Mouse (Mus musculus): ENCODE measurements around the gene Pdgfb.
A peak's percentile ranks its signal among the peaks of the same experiment; 100 is the strongest.

Gene Pdgfb

GRCm38 (mm10) chr15:80006156-80006555 lies 8.6 kb downstream of the Pdgfb start:
- DNase-seq: peak; percentile 18

DNA sequence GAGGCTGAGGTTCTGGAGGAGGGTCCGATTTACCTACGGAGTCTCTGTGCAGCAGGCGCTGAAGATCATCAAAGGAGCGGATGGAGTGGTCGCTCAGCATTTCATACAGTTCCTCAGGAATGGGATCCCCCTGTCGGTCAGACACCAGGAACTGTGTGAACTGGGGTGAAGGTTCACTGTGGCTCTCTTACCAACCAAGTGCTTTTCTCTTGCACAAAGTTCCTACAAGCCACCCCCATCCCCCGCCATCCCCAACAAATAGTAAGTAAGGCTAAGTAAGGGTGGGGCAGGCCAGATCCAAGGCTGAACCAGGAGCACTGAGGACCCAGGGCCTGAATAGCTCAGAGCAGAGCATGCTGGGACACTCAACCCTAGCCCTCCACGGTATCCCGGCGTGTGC lies 9.3 kb downstream of the Pdgfb start:
- DNase-seq: no peak

- peak; percentile 38 for DNase-seq
Measured at GRCm38 (mm10) chr15:80004644-80005340, 10.0 kb downstream of the Pdgfb start.

- DNase-seq: no peak
Measured at GRCm38 (mm10) chr15:80003581-80003980, 11.2 kb downstream of the Pdgfb start.

DNA sequence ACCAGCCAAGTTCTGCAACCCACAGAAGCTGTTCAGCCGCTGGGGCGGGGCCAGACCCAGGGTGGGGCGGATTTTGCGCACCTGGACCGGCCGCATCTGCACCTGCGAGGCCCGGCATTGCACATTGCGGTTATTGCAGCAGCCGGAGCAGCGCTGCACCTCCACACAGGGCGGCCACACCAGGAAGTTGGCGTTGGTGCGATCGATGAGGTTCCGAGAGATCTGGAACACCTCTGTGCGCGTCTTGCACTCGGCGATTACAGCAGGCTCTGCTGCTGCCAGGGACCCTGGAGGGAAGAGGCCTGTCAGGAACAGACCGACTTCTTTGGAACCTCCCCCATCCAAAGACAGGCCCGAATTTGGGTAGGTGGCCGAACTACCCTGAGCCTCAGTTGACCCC lies 13.2 kb downstream of the Pdgfb start:
- DNase-seq: no peak

DNA sequence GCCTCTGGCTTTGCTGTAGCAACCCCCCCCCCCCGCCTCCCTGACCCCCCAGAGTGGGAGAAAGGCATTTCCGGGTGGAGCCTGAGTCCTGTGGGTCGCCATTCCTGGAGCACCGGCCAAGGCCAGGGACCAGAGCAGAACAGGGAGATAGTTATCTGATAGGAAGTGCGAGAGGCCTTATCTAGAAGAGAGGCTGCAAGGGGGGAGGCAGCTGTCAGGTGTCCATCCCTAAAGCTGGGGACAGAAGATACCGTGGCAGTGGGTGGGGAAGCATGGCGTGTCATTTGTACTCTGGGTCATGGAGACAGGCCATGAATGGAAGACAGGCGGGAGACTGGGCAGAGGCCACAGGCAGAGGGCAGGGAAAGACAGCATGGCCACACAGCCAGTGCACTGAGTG lies 14.1 kb downstream of the Pdgfb start:
- no peak for DNase-seq

DNA sequence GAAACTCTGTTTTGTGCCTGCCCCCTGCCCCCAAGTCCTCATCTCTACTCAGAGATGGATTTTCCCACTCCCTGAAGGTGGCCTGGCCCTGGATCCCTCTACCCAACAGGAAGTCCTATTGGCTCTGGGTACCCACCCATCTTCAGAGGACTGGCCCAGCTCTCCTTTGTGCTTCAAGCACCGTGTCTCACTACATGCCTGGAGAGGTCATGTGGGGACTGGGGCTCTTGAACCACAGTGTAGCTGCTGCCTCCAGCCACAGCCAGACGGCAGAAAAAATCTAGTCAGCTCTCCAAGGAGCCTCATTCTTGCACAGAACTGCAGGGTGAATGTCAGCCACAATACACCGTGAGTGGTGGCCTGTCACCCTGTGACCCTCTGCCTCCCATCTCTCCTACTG lies 16.8 kb downstream of the Pdgfb start:
- DNase-seq: no peak

DNA sequence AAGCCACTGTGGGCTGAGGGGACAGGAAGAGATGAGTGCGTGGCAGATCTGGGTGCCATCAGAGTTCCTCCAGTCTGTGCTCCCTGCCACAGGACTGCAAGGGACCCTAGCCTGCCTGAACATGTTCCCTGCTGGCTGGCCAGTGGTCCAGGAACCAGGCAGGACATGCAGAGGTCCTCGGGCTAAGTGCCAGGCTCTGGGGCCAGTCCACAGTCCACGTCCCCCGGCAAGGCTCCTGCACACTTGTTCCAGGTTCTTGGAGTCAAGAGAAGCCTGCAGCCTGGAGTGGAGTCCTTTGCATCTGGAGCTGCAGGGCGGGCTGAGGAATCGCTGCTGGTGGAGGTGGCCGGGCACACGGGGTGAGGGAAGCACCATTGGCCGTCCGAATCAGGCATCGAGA lies 18.0 kb downstream of the Pdgfb start:
- no peak for DNase-seq

GRCm38 (mm10) chr15:79995552-79995951 lies 19.2 kb downstream of the Pdgfb start:
- DNase-seq: no peak

GRCm38 (mm10) chr15:79994566-79994965 lies 20.2 kb downstream of the Pdgfb start:
- DNase-seq: no peak

DNA sequence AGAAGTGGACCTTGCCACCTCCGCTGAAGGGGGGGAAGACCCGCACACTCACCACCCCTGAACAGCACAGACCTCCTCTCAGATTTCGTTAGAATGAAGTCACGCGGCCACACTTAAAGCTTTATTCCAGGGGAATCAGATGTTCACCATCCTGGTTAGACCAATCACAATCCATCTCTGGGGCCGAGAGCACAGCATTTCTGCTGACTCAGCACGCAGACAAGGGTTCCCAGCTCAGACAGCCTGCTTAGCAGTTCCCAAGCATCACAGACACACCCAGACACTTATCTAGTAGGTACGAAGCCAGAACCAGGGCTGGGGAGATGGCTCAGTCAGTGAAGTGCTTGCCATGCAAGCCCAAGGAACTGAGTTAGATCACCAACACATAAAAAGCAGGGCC lies 28.6 kb downstream of the Pdgfb start:
- DNase-seq: no peak

DNA sequence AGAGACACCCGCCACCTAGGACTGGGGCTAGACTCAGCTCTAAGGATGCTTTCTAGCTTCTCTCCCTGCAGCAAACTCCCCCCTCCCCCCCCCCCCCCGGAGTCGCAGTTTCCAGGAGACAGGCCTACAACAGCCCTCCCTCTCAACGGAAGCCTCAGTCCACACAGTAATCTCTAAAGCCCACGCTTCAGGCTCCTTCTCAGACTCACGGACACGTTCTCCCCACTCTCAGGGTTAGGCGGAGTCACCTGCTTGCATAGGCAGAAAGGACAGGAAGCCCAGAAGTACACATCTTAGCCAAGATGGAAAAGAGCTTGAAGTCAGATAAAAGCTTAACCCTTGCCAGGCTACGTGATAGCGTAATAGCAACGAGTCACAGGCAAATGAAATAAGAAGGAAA lies 29.3 kb downstream of the Pdgfb start:
- no peak for DNase-seq

- no peak for DNase-seq
Measured at GRCm38 (mm10) chr15:79984152-79984551, 30.6 kb downstream of the Pdgfb start.

- no peak for DNase-seq
Measured at GRCm38 (mm10) chr15:79980716-79981115, 34.1 kb downstream of the Pdgfb start.

DNA sequence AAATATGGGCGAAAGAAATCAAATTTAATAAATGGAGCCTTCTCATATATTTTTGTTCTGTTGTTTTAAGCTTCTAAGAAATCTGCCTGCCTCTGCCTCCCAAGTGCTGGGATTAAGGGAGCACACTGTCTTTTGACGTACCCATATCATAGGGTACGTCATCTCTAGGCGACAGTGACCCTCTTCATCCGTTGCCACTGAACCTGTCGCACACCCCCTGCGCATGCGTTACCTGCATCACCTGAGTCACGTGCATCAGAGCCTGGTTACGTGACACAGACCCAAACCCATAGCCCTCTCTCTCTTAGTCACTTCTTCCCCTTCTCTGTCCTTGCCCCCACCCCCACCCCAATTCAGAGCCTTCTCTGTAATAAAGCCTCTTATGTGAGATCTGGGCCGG lies 42.6 kb downstream of the Pdgfb start:
- no peak for DNase-seq

GRCm38 (mm10) chr15:79970940-79971339 lies 43.8 kb downstream of the Pdgfb start, which contains the start of gene Cbx7:
TSS of gene Cbx7 (minus strand) at chr15:79971119.
- DNase-seq: no peak

DNA sequence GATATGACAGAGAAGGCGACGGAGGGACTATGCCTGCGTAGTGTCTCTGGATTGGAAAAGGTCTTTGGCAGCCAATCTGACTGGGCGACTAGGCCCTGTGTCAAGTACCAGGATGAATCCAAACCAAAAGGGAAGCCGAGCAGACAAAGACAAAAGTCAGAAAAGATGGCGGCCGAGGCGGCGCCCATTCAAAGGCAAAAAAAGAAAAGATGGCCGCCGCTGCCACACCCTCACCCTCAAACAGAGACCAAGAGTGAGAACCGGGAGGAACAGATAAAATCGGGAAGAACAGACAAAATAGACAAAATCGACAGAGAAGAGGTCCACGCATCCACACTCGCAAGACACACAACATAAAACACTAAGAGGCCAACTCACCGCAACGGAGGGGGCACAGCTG lies 44.3 kb downstream of the Pdgfb start:
- DNase-seq: no peak

GRCm38 (mm10) chr15:79967346-79967745 lies 47.4 kb downstream of the Pdgfb start:
- DNase-seq: no peak

GRCm38 (mm10) chr15:79964376-79964775 lies 50.4 kb downstream of the Pdgfb start:
- DNase-seq: no peak

DNA sequence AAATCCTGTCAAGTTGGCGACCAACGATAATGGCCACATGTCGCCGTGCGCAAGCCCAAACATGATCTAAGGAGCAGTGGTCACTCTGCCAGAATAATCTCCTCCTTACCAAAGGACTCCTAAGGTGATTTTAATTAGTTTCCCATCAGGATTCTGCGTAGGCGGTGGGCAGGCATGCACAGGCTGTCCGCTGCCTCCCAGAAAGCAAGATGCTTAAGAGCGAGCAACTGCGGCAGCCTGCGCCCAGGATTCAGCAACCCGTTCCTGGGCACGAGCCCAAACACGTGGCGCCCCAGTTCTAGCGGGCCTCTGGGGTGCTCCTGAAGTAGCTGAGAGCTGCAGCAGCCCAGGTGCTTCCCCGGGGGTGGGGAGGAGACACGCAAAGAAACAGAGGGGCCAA lies 52.1 kb downstream of the Pdgfb start:
- DNase-seq: no peak

DNA sequence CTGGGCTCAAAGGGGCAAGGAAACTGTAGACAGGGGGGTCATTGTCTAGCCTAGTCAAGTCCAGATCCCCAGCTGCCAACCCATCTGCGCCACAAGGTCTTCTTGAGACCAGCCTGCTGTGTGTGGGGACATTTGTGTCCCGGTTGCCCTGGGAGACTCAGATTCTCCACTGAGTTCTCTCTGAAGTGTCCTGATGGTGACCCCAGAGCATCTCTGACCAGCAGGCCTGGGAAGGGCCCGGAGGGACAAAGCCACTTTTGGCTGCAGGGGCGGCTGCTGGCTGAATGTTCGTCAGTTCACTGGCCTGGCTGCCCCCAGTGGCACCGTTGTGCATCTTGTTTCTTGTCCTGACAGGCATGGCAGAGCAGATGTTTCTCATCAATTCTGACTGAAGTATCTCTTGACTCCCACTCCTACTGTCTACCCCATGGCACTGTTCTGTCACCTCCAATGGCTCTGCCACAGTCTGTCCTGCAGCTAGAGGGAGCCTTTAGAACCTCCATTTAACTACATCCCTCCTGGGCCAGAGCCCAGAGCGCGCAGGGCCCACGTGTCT lies 53.3 kb downstream of the Pdgfb start:
- DNase-seq: no peak

DNA sequence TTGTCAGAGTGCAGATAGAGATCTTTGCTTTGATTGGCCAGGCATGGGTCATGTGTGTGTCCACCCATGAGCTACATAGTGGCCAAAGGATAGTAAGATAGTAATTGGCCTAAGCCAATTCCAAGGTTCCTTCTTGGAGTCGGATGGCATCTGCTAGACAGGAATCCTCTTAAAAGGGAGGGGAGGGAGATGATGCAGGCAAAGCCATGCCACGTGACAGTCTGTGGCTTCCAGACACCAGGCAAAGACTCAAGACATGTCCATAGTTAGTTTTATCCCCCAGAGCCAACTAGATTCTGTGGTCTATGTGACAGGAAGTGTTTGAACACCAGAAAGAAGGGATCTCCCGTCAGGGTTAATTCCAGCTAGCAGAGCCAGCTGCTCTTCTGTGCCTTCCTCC lies 56.4 kb downstream of the Pdgfb start:
- DNase-seq: no peak

DNA sequence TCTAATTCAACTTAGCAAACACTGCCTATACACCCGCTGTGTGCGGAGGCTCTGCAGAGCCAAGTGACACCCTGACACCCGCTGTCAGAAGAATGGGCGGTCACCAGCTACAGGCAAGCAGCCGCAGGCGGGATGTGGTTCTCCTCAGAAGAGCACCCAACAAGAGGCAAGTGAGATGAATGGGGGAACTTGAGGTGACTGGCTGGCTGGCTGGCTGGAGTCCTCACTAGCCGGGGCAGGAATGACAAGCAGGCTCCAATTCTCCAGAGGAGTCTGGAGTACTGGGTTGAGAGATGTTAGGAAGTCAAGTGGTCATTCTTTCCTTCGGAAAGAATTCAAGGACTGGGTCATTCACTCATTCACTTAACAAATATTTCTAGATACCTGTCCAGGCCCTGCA lies 58.2 kb downstream of the Pdgfb start:
- peak; percentile 76 for DNase-seq

DNA sequence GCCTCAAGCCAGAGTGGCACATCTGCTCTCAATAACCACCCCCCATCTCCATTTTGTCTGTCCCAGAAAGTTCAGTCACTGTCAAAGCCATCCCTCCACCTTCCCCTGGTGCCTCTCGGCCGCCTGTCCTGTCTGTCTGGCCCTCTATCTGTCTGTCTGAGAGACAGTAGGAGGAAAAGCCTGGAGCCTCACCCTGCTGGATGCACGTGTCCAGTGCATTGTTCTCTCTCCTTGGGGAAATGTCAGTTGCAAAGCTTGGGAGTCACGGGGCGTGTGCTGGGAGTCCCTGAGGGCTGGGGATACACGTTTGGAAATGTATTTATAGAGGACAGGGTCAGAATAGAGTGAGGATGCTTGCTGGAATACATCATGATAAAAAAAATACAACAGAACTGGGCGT lies 61.3 kb downstream of the Pdgfb start:
- DNase-seq: no peak
